Mouse (Mus musculus): ENCODE data around the gene Hnrnpul1.
A peak's percentile ranks its signal among the peaks of the same experiment; 100 is the strongest.

DNA sequence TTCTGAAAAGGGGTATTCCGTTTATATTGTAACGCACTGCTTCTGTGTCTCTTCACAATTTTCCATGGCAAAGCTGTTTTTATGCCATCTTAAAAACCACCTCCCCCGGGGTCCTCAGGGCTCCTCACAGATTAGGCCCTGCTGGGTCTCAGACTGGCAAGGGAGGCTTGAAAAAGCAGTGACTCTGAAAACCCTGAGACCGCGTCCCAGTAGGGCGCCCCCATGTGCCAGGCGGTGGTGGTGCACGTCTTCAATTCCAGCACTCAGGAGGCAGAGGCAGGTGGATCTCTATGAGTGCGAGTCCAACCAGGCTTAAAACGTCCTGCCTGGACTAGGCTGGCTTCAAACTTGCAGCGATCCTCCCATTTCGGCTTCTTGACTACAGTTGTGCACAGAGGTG, 53.8 kb downstream of the Hnrnpul1 start:
- TF ChIP-seq CTCF (IDR thresholded peaks at IDR 0.05) (peak; percentile 47), EP300 (IDR thresholded peaks at IDR 0.05) (no peak)

Data from lung, postnatal 0 days (tissue).